Mouse (Mus musculus) layer of hippocampus, adult 11-12 months (tissue): ENCODE data around the gene Aco2.

Experiments used
- DNase-seq: peaks from one replicate; pipeline ENCODE4 v3.0.0; 2022; ENCODE audit warnings: low spot score

Gene Aco2

DNA sequence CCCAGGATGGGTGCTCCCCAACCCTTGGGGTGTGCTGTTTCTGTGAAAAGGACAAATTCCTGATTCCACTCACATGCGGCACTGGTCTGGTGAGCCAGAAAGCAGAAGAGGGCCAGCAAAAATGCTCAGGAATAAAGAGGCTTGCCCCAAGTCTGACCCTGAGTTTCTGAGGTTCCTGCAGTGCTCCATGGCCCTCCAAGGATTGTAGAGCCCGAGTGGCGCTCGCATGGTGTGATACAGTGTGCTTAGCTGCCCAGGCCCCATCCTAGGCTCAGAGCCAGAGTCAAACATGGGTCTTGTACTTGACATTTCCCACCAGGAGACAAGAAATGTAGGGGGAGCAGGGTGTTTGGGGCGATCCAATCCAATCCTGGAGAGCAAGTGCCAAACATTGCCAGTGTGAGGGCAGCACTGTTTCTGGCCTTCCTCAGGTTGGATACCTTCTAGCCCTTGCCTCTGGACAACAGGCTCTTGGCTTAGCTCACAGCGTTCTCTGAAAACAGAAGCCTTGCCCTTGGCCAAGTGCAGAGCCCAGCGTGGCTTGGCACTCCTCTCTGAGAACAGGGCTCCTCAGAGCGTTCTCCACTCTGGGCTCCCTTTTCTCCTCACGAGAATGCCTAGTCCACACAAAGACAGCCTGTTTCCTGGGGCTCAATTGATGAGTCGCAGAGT lies 48.6 kb downstream of the Aco2 start:
- DNase-seq = peak; percentile 54

DNA sequence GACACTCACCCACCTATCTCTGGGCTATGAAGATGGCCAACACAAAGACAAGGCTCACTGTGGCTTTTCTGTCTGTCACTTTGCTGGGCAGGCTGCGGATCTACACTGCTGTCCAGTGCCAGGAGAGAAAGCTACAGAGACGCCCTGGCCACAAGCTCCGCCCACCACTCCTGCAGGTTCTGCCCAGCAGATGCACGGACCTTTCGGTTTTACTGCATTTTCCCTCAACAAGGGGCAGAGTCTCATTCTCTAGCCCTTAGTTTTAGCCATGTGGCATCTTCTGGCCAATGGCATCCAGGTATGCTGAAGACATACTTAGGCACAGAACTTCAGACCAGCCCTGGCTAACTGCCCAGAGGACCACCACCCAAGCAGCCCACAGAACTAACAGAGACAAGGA lies 49.1 kb downstream of the Aco2 start:
- no peak for DNase-seq

DNA sequence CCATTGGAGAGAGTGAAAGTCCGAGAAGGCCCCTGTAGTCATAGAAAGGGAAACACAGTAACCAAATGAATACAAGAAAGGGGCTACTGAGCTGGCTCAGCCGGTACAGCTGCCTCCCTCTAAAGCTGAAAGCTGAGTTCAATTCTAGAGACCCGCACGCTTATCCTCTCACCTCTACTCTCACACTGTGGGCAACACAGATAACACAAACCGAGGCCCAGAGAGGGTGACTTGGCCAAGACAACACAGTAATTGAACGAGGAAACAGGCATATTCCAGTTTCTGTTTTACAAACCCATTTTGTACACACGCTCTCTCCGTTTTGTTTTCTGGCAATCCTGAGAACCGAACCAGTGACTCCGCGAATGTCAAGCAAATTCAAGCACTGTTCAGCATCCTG lies 52.8 kb downstream of the Aco2 start:
- no peak for DNase-seq

DNA sequence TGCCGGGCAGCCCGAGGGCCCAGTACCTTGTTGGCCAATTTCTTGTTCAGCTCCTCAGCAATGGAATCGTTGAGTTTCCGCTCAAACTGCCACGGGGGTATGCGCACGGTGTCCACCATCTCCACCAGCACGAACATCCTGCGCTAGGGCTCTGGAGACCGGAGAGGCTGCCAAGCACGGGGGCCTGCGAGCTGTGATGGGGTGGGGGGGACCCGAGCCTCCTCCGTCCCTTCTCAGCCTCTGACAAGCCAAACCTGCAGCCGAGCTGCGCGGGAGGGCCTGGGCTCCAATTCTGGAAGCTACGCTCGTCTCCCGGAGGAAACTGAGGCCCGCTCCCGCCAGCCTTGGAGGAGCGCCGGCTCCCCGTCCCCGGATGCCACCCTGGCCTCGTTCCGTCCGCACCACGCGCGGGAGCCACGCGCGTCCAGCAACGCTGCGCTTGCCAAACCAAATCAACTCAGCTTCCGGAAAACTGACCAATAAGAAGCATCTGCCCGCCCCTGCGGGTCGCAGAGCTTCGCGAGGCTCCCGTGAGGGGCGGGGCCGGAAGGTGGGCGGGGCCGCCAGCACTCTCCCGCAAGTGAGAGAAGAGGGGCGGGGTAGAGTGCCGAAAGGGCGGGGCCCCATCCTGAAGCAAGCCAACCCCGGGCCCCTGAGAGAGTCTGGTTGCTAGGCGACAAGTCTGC lies 53.8 kb downstream of the Aco2 start, which contains the start of gene Polr3h:
TSS of gene Polr3h (minus strand) at position 481 of the 686 bp plus-strand sequence.
- DNase-seq = peak; percentile 95

DNA sequence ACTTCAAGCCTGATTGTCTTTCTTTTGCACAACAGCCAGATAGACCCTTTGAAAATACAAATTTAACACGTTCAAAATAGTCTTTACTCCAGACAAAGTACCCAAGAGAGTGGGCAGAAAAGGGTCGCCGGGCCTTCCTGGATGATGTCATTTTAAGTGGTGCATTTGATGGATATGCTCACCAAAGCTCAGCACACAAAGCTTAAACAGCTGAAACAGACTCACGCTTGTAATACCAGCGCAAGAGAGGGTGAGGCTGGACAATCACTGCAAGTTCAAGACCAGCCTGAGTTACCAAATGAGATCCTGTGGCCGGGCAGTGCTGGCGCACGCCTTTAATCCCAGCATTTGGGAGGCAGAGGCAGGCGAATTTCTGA lies 54.3 kb downstream of the Aco2 start:
- DNase-seq = no peak

DNA sequence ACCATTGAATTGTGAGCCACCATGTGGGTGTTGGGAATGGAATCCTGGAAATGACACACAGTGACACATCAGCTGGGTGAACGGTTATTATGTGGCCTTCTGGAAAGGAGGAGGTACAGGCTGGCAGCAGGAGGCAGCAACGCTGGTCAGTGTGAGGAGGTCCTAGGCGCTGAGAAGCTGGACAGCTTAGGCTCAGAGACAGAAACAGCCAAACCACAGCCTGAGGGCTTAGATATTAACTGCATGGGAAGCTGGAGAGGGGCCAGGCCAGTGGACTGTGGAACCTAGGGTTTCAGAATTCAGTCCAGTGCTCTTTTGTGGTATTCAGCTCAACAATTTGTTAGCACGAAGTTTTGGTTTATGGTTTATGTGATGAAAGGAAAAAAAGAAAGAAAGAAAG lies 55.6 kb downstream of the Aco2 start:
- no peak for DNase-seq

DNA sequence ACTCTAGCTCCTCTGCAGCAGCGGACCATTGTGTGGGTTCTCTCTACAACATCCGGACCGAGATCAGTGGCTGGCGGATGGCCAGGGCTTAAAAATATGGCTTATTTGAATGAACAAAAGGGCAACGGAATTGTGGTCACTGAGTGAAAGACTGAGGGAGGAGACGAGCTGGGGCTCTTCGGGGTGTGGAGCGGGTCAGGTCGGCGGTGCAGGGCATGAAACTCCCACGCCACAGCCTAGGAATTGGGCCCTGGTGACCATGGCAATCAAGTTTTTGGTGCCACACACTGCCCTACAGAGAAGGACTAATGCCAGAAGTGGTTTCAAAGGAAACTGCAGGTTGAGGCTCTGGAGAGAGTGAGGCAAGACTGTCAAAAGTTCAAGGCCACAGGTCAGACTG lies 56.2 kb downstream of the Aco2 start:
- peak; percentile 64 for DNase-seq

DNA sequence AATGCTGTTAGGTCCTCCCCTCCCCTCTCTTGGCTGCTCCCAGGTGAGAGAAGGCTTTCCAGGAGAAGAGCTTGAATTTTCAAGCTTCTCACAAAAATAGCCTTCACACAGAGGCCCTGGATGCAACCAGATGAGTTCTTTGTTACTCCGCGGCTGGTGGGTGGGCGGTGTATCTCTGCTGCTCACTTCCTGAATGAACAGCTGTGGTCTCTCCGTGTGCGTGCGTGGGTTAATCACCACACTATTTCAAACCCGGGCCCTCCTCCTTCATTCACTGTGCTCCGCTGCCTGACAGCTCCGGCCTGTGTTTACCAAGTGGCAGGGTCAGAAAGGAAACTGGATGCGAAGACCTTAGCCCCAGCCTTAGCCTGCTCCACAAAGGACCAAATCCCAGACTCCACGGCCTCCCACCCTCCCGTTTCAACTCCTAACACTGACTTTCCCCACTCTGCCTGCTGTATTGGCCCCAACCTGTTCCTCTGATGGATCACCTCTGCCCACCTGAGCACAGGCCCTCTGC lies 60.9 kb downstream of the Aco2 start:
- DNase-seq = peak; percentile 70

DNA sequence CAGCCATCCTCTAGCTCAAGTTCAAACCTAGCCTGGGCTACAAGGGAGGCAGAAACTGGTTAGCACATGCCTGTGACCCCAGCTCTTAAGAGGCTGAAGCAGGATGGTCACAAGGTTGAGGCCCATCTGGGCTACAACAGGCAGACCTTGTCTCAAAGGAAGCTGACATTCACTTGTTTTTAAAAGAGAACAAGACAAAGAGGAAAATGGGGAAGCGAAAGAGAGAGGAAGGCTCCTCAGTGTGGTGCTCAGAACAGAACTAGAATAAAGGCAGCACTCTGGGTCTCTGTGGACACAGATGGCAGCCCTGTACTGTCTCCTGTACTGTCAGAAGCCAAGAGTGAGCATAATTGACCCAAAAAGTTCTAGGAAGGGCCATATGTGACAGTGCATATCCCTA lies 61.9 kb downstream of the Aco2 start:
- DNase-seq = no peak

DNA sequence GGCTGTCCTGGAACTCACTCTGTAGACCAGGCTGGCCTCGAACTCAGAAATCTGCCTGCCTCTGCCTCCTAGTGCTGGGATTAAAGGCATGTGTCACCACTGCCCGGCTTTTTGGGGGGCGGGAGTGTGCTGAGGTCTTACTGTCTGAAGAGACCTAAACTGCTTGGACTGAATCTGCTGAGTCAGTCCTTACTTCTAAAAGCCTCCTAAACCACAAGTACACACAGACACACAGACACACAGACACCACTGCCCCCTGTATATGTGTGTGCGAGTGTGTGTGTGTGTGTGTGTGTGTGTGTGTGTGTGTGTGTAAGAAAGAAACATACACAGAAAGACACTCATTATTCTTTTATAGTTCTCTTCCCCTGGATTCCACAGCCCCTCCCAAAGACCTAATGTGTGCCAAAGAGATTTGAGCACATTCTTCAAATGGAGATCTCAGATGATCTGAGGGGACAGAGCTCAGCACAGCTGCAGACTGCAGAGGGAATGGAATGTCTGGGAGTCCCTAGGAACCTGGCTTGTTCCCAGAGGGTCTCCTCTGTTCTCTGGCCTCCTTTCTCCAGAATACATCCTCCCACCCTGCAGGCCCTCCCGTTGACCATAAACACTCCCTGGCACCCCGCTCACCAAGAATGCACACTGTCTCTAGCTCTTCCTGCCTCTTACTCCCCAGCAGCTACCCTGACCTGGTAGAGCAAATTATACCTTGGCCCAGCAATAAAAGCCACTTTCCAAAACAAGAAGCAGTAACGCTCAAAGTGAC lies 63.9 kb downstream of the Aco2 start:
- DNase-seq = no peak

DNA sequence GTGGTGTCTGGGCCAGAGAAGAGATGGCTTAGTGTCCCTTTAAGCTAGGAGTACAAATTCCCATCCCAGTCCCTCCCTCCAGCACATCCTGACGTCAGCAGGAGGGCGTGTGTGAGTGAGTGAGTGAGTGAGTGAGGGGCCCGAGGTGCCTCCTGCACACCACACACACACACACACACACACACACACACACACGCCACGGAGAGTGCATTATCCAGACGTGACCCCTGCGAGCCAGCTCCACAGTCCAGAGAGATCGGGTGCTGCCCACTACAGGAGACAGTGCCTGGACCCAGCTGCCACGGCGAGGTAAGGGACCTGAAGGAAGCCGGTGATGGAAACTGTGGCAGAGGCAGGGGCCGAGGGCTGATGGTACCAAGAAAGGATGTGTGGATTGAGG lies 64.6 kb downstream of the Aco2 start, which contains the start of gene Csdc2:
TSS of gene Csdc2 (plus strand) at position 81 of the 400 bp plus-strand sequence.
- DNase-seq = peak; percentile 62

DNA sequence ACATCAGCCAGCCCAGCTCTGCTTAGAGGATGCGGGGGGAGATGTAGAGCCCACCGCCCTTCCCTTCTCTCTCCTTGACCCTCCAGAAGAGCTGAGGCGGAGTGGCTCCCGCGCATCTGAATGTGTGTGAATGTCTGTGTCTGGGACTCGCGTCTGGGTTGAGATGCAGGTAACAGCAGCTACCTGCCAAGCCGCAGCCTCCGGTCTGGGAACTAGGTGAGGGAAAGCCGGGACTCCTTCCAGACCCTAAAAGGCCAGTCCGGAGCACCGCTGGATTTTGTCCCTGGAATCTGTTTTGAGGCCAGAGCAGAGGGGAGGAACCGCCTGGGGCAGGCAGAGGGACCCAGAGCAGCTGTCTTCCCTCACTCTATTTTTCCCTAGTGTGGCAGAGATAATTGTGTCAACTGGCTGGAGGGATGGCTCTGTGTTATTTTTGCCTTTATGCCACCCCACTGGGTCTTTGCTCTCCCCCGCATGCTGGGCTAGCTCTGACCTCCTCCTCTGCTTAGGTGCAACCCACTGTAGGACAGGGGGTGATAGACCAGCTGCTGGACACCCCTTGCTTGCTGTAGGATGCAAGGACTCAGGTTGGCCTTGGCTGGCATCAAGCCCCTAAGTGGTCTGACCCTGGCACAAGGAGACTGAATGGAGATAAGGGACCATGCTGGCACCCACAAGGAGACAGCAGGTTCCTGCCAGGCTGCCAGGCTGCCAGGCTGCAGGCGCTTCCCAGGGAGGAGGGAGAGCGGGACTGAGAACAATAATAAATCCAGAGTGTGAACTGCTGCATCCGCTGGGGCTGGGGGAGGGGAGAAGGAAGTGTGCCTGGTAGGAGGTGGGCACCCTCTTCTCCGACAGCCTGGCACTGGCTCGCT lies 65.2 kb downstream of the Aco2 start:
- peak; percentile 56 for DNase-seq

DNA sequence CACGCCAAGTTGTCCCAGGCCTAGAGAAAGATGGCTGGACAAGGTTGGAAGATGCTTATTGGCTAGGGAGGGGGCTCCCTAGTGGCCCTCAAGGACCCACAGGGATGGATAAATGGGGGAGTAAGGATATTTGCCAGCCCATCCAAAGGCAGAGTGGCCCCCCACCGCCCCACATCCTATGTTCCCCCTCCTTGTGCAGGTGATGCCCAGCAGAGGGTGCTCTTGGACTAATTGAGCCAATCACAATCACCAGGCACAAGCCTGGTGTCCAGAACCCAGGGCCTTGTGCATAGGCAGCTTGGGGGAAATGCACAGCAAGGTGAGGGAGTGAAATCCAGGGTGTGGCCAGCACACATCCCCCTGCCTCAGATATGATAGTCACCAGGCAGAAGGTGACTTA lies 66.1 kb downstream of the Aco2 start:
- DNase-seq = no peak

DNA sequence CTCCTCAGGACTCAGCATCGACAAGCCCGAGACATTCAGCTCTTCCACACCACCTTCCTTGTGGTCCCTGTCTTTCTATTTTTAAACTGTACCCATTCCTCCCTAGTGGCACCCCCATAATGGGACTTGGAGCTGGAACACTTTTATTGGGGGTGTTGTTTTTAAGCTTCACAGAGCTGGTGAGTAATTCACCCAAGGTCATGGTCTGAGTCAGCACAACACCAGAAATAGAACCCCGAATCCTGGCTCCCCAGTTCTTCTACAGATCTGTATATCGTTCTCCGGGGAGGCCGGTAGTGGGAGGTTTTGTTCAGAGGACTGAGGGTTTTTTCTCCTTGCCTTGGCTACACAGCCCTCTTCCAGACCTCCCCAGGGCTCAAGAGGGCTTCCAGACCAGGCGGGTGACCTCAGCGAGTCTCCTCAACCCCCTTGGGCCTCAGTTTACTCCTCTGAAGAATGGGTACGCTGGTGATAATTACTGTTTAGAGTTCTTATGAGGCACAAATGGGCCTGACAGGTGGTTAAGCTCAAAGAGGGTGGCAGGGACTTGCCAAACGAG lies 67.1 kb downstream of the Aco2 start:
- no peak for DNase-seq

DNA sequence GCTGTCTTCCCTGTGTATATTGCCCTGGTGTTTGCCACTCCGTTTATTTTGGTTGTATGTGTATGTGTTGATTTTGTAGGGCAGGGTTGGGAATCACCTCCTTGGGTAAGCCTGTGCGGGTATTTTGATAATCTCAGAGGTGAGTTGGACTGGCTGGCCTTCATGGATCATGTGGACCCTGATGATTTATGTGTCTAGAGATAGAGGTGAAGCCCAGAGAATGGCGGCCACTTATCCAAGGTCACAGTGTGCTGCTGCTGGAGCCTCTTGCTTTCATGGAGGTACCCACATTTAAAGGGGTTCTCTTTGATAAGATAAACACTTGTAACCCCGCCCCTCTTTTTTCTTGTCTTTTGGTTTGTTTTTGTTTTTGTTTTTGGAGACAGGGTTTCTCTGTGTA lies 67.7 kb downstream of the Aco2 start:
- no peak for DNase-seq

DNA sequence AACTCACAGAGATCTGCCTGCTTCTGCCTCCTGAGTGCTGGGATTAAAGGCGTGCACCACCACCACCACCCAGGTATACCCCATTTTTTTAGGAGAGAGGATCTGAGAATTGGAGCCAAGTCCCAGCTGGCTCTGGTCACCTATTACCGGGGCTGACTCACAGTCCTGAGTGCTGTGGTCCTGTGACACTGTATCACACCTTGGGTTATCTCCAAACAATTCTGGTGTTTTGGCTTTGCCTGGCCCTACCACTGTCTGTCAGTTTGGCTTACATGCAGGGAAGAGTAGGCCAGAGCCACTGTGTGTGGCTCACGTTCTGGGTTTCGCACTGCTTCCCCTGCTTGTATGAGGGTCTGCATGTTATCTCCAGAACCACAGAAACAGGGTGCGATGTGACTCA lies 68.1 kb downstream of the Aco2 start:
- DNase-seq = no peak

DNA sequence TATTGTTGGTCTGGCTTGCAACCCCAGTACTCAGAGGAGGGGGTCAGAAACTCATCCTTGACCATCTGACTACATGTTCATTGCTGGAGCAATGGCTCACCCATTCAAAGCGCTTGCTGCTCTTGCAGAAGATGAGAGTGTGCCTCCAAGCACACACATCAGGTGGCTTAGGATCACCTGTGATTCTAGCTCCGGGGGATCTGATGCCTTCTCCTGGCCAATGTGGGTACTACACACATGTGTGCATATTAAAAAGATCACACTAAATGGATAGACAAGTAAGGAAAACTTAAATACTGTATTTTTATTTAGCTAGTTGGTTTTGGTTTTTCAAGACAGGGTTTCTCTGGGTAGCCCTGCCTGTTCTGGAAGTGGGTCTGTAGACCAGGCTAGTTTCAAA lies 68.9 kb downstream of the Aco2 start:
- DNase-seq = no peak

DNA sequence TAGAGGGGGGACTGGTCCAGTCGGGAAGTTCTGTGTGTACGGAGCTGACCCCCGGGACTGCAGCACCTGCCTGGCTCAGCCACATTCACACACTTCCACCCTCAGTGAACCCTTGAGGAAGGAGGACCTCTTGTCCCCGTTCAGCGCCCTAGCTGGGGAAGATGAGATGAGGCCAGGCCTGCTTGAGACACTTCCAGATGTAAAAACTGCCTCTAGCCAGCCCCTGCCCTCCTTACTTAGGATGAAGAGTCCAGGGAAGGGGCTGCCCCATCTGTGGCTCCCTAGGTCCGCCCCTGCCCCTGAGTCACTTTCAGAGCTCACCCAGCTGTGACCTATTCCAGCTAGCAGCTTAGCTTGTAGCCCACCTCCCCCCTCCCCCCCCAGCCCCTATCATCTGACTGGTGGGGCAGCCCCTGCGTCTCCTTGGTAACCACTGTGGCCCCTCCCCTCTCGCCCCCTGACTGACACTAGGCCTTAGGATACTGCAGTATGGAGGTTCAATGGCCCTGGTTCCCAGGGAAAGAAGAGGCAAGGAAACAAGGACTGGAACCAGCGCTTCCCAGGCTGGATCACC lies 71.2 kb downstream of the Aco2 start:
- no peak for DNase-seq

DNA sequence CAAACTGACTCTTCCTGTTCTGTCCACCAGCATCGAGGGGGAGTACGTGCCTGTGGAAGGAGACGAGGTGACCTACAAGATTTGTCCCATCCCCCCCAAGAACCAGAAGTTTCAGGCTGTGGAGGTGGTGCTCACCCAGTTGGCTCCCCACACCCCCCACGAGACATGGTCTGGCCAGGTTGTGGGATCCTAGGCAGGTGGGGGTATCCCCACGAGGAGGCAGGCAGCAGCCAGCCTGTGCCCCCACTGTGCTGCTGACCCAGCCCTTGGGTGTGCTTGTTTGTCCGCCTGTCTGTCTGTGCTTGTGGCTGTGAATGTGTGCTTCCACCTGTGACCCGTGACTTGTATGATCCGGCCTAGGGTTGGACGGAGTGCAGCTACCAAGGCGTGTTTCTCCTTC lies 77.0 kb downstream of the Aco2 start:
- no peak for DNase-seq

DNA sequence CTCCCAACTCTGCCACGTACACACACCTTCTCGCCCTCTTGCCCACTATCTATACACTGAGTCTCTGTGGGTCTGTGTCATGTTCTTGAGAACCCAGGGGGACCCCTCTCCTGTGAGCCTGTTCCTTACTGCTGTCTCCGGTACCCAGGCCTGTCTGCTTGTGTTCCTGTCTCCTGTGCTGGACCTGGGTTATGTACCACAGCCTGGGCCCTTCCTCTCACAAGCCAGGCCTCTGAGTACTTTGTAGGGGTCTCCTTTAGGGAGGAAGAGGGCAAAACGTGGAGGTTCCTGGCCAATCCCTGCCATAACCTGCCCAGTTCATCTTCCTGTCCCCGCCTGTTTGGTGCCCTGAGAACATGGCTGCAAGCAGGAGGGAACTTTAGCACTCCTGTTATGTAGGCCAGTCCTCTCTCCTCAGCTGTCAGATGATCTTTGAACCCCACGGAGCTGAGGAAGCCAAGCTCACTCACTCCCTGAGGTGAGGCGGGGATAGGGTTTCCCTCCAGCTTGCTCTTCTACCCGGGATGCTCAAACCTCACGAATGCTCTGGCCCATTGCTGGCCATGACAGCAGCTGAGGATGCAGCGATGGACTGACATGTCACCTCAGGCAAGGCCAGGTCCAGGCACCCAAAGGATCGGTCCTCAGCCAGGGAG lies 77.5 kb downstream of the Aco2 start:
- DNase-seq = no peak

DNA sequence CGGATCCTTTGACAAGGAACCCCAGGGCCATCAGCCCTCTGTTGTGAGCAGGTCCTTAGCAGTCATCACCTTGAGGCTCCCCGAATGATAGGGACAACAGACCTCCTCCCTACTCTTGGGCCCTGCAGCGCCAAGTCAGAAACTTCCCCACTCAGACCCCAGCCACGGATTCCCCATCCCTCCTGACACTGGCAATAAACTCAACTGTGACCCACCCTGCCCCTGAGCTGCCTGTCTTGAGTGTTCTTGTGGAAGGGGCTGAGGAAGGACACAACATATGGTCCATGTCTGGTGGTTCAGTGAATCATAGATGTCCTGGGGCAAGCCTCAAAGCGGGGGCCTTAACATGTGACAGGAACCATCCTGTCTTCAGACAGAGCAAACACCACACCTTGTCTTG lies 78.6 kb downstream of the Aco2 start:
- DNase-seq = no peak
